Comparison of ENCODE assay signal across 12 mouse cellular contexts in the genomic region with DNA sequence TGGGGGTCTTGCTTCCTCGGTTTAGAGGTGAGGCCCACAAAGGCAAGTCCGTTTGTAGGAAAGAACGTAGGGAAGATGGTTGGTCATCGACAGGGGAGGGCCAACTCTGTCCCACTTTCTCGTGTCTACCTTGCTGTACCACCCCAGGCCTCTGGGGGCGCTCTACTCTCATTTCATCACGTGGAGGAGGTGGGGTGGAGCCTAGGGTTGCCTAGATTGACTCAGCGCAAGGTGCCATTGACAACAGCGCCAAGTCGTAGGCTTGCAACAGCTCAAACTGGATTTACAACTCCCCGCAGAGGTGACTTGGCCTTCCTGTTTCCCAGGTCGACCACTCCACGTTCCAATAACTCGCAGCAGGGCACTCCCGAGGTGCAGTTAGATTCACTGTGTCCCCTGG. TPM values are rescaled to one million over a fixed set of nuclear protein-coding genes. Genes with fewer than 3 reads are reported as not detected.
DNase-seq lines count a peak whose midpoint lies in the region; ATAC-seq and TF ChIP-seq lines count a peak whose summit lies in the region.
"Had no signal": no experiment of that assay in that cellular context is flagged by ENCODE, and none has a peak within 500 bp of the region (broad histone marks: within the 10 kb centered on the region; RNA-seq: fewer than 3 reads in every experiment).

No protein-coding gene starts in this region.

- H3K4me2 ChIP-seq in kidney, postnatal 0 days (ENCODE audit: low read length) = no peak overlapping the region
- peak overlapping the region; percentile 21 for H3K4me2 ChIP-seq in liver, embryonic 13.5 days
- H3K4me2 ChIP-seq: forebrain, embryonic 15.5 days; limb, embryonic 15.5 days; neural tube, embryonic 12.5 days had no signal

- ATAC-seq in kidney, postnatal 0 days (replicated peaks; ENCODE audit: low FRiP score, low read depth) = no peak
- ATAC-seq in liver, embryonic 13.5 days (ENCODE audit: low read depth) = no peak
- ATAC-seq: forebrain, embryonic 15.5 days had no signal

- peak; percentile 41; the same call in 1 of the 2 replicates for TF ChIP-seq CTCF in kidney, postnatal 0 days (IDR thresholded peaks at IDR 0.05; ENCODE audit: low read depth)
- TF ChIP-seq CTCF in ES-Bruce4 (IDR thresholded peaks at IDR 0.05; ENCODE audit: low read depth, low read length) = peak; percentile 77
- peak; percentile 49; the same call in 1 of the 2 replicates for TF ChIP-seq CTCF in brain, embryonic 14.5 days (IDR thresholded peaks at IDR 0.05; ENCODE audit: borderline replicate concordance, extremely low read depth, insufficient read depth, insufficient read length)

- no peaks in the 10 kb centered on the region for H3K27me3 ChIP-seq in kidney, postnatal 0 days (ENCODE audit: insufficient read depth, low read length)
- no peaks in the 10 kb centered on the region for H3K27me3 ChIP-seq in ES-Bruce4 (ENCODE audit: control insufficient read depth, insufficient read depth, low read length, poor library complexity, severe bottlenecking)
- no peaks in the 10 kb centered on the region for H3K27me3 ChIP-seq in liver, embryonic 13.5 days
- H3K27me3 ChIP-seq: forebrain, embryonic 15.5 days; limb, embryonic 15.5 days; neural tube, embryonic 12.5 days had no signal

- H3K9ac ChIP-seq in kidney, postnatal 0 days (ENCODE audit: low read depth, low read length) = no peak overlapping the region
- 0 out of 2 replicates have a peak overlapping the region, but pooled peaks have one; percentile 16 for H3K9ac ChIP-seq in ES-Bruce4 (ENCODE audit: low read depth, poor library complexity, severe bottlenecking)
- H3K9ac ChIP-seq in liver, embryonic 13.5 days = no peak overlapping the region
- H3K9ac ChIP-seq: forebrain, embryonic 15.5 days; limb, embryonic 15.5 days; neural tube, embryonic 12.5 days had no signal

- no peaks in the 10 kb centered on the region for H3K36me3 ChIP-seq in kidney, postnatal 0 days (ENCODE audit: insufficient read depth, low read length)
- no peaks in the 10 kb centered on the region for H3K36me3 ChIP-seq in ES-Bruce4 (ENCODE audit: control insufficient read depth, insufficient read depth, low read length, poor library complexity, severe bottlenecking)
- no peaks in the 10 kb centered on the region for H3K36me3 ChIP-seq in liver, embryonic 13.5 days
- H3K36me3 ChIP-seq: forebrain, embryonic 15.5 days; limb, embryonic 15.5 days; neural tube, embryonic 12.5 days had no signal

- no peak for TF ChIP-seq POLR2A in ES-Bruce4 (IDR thresholded peaks at IDR 0.05; ENCODE audit: insufficient read depth, low read length)
- TF ChIP-seq POLR2A in brain, embryonic 14.5 days (IDR thresholded peaks at IDR 0.05; ENCODE audit: borderline replicate concordance, extremely low read depth, insufficient read depth, insufficient read length, poor library complexity, severe bottlenecking) = no peak

- no peak overlapping the region for H3K4me3 ChIP-seq in kidney, postnatal 0 days (replicated peaks; ENCODE audit: low read depth, low read length)
- peak overlapping the region; percentile 75 for H3K4me3 ChIP-seq in ES-Bruce4 (ENCODE audit: low read depth, low read length)
- H3K4me3 ChIP-seq in liver, embryonic 13.5 days (replicated peaks) = no peak overlapping the region
- H3K4me3 ChIP-seq: forebrain, embryonic 15.5 days; limb, embryonic 15.5 days; neural tube, embryonic 12.5 days had no signal

- H3K27ac ChIP-seq in kidney, postnatal 0 days = no peak overlapping the region
- H3K27ac ChIP-seq in ES-Bruce4 (ENCODE audit: insufficient read depth, low read length) = no peak overlapping the region
- no peak overlapping the region for H3K27ac ChIP-seq in liver, embryonic 13.5 days
- H3K27ac ChIP-seq: forebrain, embryonic 15.5 days; limb, embryonic 15.5 days; neural tube, embryonic 12.5 days had no signal

- no peaks in the 10 kb centered on the region for H3K9me3 ChIP-seq in kidney, postnatal 0 days (replicated peaks; ENCODE audit: low read length)
- H3K9me3 ChIP-seq in ES-Bruce4 (replicated peaks; ENCODE audit: control insufficient read depth, insufficient read depth, low read length, poor library complexity, severe bottlenecking) = no peaks in the 10 kb centered on the region
- peaks cover 3% of the 10 kb centered on the region; the same call in 1 of the 2 replicates for H3K9me3 ChIP-seq in liver, embryonic 13.5 days (replicated peaks)
- H3K9me3 ChIP-seq: forebrain, embryonic 15.5 days; limb, embryonic 15.5 days had no signal

- no peak for DNase-seq in kidney, postnatal 0 days (ENCODE audit: low spot score)
- no peak for DNase-seq in kidney, adult 11 months
- DNase-seq in brain, embryonic 14.5 days (ENCODE audit: low read depth) = no peak
- DNase-seq in liver, embryonic 13.5 days = no peak
- no peak for DNase-seq in urinary bladder, postnatal 36 days (ENCODE audit: low spot score in 2 of 2)
- DNase-seq in gastrocnemius, adult 18-20 months (ENCODE audit: low spot score) = no peak
- DNase-seq in embryo, embryonic 10.5 days (ENCODE audit: low spot score) = no peak

- no peaks in the 10 kb centered on the region for H3K4me1 ChIP-seq in kidney, postnatal 0 days (replicated peaks; ENCODE audit: insufficient read depth, low read length)
- H3K4me1 ChIP-seq in ES-Bruce4 (ENCODE audit: control insufficient read depth, insufficient read depth, low read length) = peaks cover 6% of the 10 kb centered on the region
- H3K4me1 ChIP-seq in liver, embryonic 13.5 days (replicated peaks) = peaks cover 6% of the 10 kb centered on the region; the same call in 1 of the 2 replicates
- H3K4me1 ChIP-seq: limb, embryonic 15.5 days; neural tube, embryonic 12.5 days had no signal

- 0 out of 2 replicates have a peak, but pooled peaks have one; percentile 26 for TF ChIP-seq EP300 in ES-Bruce4 (IDR thresholded peaks at IDR 0.05; ENCODE audit: insufficient read depth, low read depth, low read length)

- WGBS in kidney, postnatal 0 days = 58% methylated on average over 15 of the region's 15 CpGs
- 51% methylated on average over 15 of the region's 15 CpGs for WGBS in liver, embryonic 13.5 days (ENCODE audit: insufficient replicate concordance)

RNA-seq across cellular contexts. Expression of gene Glp1r, which starts 27.3 kb away (rescaled TPM):
- 0.33 and 0.46 TPM in 2 replicates for polyA plus RNA-seq in kidney, postnatal 0 days (2015; fragmentation: Nextera tagmentation; extraction: Ambion mirVana)
- polyA plus RNA-seq in ES-Bruce4 (2011; ENCODE audit: insufficient read depth, insufficient read length, low read depth, missing spikeins) = 1.9 and 2.2 TPM in 2 replicates
- 0.25 and 0.49 TPM in 2 replicates for polyA plus RNA-seq in brain, embryonic 14.5 days (2012; rRNA removed)
- not detected in 2 replicates for polyA plus RNA-seq in liver, embryonic 13.5 days (2015; fragmentation: Nextera tagmentation; extraction: Ambion mirVana)
- not detected for total RNA-seq in gastrocnemius, adult 18-20 months (2021)
- total RNA-seq: common myeloid progenitor, adult 5-6 weeks had no signal
